Mouse (Mus musculus) brain, embryonic 18.5 days (tissue): Measurements from ENCODE around the gene Acer1.

Experiments used
- DNase-seq: peaks from one replicate; pipeline ENCODE4 v3.0.0-alpha.2; 2012; ENCODE audit warnings: low read depth, low spot score

The Acer1 gene

DNA sequence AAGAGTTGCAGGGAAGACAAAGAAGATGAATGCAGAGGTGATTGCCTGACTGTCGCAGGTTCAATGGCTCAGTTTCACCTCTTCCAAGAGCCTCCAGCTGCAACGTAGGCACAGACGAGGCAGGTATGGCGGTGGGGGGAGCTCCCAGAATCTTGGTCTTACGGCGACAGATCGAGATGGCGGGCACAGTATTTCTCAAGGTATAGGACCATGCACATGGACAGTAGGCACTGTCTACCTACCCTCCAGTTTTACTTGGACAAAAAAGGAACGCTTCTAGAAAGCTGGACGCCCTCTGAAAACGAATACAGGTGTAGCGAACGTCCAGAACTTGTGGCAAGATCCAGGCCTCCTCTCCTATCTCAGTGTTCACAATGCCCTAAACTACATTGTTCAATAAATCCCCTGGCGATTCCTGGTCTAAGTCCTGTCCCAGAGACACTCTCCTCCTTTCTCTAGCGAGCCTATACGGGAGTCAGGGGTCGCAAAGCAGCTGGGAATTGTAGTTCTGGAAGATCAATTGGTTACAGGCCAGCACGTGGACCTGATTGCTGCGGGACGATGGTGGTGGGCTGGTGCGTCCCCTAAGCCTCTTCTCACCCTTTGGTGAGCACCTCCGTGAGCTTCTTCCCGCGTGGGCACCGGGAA, 7.7 kb upstream of the Acer1 start:
- DNase-seq = peak; percentile 83

DNA sequence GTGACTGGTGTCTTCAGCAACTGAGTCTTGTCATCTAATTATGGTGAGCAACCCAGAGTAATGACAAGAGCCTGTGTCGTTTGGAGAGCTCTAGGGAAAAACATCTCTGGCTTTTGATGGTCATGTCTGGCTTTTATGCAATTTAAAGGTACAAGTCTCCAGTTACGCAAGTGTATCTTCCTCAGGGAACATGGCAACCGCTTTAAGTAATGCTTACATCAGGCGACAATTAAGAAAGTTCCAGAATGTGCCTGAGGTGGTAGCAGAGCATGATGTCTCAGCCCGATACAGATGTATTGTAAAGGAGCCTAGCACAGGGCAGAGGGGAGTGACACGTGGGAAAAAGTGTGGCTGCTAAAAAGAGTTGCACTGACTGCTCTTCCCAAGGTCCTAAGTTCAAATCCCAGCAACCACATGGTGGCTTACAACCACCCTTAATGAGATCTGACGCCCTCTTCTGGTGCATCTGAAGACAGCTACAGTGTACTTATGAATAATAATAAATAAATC, 7.0 kb upstream of the Acer1 start:
- no peak for DNase-seq

GRCm38 (mm10) chr17:56988441-56988840, 6.5 kb upstream of the Acer1 start:
- DNase-seq = no peak

DNA sequence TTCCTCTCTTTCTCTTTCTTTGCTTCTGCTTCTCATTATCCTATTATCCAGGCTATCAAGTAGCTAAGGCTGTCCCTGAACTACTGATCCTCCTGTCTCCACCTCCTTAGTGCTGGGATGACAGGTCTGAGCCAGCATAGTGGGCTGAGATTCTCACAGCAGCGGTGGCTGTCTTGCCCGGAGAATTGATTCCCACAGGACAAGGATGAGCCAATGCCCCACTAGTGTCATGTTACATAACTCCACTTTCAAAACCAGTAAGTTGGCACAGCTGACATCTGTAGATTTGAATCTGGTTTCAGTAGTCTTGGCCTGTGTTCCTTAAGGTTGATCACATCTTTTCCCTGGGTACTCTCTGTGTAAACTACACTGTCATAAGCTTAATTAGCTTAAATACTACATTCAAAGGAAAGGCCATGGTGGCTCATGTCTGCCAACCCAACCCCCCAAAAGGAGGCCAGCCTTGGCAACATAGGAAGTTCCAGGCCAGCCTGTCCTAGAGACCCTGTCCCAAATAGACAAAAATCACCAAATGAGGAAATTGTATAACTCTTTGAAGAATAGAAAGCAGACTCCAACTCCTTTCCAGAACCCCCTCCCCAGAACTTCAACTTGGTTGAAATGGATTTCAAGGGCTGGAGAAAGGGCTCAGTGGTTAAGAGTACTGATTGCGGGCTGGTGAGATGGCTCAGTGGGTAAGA, 4.3 kb upstream of the Acer1 start:
- DNase-seq = no peak

- DNase-seq = no peak
These were observed 3.7 kb upstream of the Acer1 start for GRCm38 (mm10) chr17:56985656-56986055.

DNA sequence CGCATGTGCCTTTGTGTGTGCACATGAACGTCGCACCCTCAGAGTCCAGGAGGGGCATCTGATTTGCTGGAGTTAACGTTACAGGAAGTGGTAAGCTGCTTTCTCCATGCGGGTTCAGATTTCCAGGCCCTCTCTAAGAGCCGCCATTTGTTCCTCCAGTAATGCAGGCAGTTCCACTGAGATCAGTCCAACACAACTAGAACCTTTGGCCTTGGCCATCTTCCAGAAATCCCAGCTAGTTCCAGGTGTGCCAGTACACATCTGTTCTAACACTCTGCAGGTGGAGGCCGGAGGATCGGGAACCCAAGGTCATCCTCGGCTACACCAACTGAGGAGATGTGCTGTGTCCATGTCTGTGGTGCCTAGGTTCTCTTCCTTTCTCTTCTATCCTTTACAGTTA, 3.0 kb upstream of the Acer1 start:
- no peak for DNase-seq

DNA sequence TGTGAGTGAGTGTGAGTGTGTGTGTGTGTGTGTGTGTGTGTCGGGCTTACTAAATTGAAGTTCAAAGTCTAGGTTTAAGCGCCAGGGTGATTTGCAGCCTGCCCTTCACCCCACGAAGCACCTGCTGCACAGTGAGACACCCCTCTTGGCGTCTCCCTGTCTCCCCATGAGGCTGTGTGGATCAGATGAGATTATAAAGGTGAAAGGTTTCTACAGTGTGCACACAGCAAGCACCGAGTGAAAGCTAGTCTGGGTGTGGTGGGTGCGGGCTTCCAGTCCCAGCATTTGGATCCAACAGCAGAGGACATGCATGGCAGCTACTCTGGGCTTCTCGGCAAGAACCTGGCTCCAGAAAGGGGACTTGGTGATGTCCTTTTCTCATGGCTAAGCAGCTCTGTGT, 877 bp downstream of the Acer1 start:
- no peak for DNase-seq

- DNase-seq = no peak
These were observed 2.4 kb downstream of the Acer1 start for GRCm38 (mm10) chr17:56979524-56979923.

DNA sequence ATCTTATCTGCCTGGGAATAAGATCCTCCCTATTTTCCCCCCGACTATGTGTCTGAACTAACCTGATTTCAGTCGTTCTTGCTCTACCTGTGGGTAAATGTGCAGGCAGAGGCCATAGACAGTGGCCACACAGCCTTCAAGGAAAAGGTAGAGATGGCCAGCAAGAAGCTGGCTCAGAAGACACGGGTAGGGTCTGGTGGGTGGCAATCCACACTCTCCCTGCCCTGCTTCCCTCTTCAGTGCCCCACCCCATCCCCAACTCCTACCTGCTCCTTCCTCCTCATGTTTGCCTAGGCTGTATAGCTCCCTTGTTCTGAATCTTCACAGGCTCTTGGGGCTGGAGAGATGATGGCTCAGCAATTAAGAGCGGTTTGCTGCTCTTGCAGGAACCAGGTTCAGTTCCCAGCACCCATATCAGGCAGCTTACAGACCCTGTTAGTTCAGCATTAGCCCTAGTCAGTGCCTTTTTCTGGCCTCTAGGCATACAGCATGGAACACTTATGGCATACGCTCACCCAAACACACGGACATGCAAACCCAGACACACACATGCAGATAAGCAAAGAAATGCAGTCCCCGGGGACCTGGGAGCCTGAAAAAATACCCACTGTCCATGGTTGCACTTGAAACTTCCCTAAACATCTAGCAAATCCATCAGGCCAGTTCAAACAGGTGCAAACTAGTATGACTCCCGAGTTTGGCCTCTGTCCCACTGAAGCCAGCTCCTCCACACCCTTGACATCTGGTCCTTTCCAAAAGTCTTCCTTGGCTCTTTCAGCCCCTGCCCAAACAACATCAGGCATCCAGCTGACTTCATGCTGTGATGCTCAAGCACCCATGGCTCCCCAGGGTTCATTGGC, 5.2 kb downstream of the Acer1 start:
- DNase-seq = no peak

DNA sequence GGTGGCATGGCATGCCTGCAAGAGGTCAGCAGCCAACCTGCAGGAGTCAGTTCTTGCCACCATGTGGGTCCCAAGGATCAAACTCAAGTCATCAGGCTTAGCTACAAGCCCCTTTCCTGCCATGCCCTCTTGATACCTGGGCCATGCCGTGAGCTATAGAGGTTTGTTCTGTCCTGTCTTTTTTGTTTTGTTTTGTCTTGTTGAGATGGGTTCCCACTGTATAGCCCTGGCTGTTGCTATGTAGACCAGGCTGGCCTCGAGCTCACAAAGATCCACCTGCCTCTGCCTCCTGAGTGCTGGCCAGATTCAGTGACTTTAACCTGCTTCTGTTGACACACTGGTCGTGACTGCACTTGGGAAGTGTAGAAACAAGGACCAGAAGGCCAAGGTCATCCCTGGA, 6.5 kb downstream of the Acer1 start:
- no peak for DNase-seq

- DNase-seq = no peak
These were observed 7.2 kb downstream of the Acer1 start for GRCm38 (mm10) chr17:56974708-56975240.

GRCm38 (mm10) chr17:56973956-56974707, 7.8 kb downstream of the Acer1 start:
- DNase-seq = no peak

- no peak for DNase-seq
These were observed 11.8 kb downstream of the Acer1 start for GRCm38 (mm10) chr17:56970081-56970480.

DNA sequence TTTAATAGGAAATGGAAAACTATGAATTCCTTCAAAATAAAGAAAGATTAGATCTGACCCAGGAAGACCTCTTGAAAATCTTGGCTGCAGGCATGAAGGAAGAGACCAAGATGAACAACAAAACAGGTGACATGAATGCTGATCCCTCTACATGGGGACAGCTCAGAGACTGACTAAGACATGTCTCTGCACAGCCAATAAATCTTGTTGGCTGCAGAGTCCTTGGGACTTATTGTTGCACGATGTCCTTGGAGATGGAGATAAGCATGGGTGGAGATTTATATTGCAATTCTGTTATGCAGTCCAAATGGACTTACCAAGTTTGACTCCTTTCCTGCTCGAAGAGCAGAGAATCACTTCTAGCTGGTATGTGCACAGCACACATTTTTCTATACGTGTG, 12.6 kb downstream of the Acer1 start:
- DNase-seq = no peak

DNA sequence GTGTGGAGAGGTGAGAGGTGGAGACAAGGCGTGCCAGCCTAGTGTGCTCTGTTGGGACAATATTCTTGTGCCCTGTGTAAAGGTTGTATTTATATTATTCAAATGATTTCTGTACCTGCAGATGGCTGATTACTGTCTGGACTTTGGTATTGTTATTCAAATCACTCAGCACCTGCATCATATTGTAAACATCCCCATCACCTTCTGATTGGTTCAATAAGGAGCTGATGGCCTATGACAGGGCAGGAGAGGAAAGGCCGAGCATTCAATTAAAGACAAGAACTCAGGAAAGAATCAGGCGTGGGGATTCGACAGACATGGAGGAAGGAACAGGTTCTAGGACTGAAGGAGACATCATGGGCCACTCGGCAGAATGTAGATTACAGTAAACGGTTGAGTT, 18.3 kb downstream of the Acer1 start:
- DNase-seq = no peak

- no peak for DNase-seq
These were observed 19.1 kb downstream of the Acer1 start for GRCm38 (mm10) chr17:56962642-56963405.

DNA sequence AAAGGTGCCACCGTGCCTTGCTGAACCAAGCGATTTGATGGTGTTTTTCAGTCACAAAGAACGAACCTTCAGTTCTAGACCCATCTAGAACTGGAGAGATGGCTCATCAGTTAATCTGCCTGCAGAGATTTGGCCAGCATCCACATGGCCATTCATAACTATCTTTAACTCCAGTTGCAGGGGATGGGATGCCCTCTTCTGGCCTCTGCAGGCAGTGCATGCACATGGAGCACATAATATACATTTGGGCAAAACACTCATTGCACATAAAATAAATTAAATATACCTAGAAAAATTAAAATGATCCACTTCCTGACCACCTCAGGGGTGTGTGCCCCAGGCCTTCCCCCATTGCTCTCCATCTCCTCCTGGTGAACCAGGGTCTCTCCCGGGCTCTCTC, 20.0 kb downstream of the Acer1 start:
- no peak for DNase-seq

GRCm38 (mm10) chr17:56958667-56959066, 23.3 kb downstream of the Acer1 start:
- DNase-seq = no peak

GRCm38 (mm10) chr17:56957763-56958429, 24.0 kb downstream of the Acer1 start:
- no peak for DNase-seq

DNA sequence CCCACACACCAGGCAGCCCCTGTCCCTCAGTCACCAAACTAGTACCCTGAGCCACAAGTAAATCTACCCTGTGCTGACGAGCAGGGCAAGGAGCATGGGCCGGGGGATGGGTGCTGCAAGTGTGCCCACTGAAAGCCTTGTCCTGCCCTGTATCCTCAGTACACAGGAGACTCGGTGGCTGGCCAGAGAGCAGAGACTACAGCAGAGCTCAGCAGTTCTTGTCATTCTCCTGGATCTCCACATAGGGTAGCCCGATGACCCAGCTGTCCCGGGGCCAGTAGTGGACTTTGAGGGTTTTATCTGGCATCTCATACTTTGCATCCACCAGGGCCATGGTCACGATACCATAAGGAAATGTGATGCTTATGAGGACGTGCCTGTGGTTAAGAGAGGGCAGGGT, 27.1 kb downstream of the Acer1 start:
- no peak for DNase-seq
